Mouse (Mus musculus): ENCODE results near the gene Cct3. TPM values are rescaled to one million over a fixed set of nuclear protein-coding genes. Genes with fewer than 3 reads are reported as not detected.
A peak's percentile ranks its signal among the peaks of the same experiment; 100 is the strongest.
"Not testable (repeated sequence)": the region's sequence is repeated elsewhere in the genome, so short reads cannot be mapped to it uniquely, and the experiment has no call there.

Cct3 gene
- polyA plus RNA-seq, 1 experiment from 2014 or later, result 600 TPM

DNA sequence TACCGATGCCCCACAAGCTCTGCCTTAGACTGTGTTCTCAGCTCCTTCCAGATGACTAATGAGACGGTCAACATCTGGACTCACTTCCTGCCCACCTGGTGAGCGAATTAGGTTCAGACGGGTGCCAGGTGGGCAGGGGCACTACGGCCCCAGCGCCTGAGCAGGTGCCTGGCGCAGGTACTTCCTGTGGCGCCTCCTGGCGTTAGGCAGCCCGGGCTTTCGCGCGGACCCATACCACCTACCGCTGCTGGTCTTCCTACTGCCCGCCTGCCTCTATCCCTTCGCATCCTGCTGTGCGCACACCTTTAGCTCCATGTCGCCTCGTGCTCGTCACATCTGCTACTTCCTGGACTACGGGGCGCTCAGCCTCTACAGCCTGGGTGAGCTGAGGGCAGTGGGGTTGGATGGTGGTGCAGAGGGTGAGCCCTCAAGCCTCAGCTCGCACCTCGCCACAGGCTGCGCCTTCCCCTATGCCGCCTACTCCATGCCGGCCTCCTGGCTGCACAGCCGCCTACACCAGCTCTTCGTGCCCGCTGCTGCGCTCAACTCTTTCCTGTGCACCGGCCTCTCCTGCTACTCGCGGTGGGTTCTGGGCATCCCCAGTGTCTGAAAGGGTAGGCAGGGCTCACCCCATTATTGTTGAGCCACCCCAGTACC lies 68.9 kb downstream of the Cct3 start:
- peaks cover 25% of the 10 kb centered on the region for H3K27me3 ChIP-seq
- no peak overlapping the region; the same call in 1 of the 2 replicates for H3K4me2 ChIP-seq (replicated peaks)
- H3K36me3 ChIP-seq, result peaks cover 17% of the 10 kb centered on the region
- 37% methylated on average over 34 of the region's 34 CpGs for WGBS
- H3K9me3 ChIP-seq, result peaks cover 8% of the 10 kb centered on the region; the same call in 1 of the 2 replicates
- ATAC-seq (ENCODE audit: insufficient number of reproducible peaks, insufficient read depth, low FRiP score, low TSS enrichment), result no peak; the same call in 1 of the 2 replicates
- H3K27ac ChIP-seq, result no peak overlapping the region
- H3K9ac ChIP-seq, result no peak overlapping the region
- H3K4me3 ChIP-seq, result no peak overlapping the region
- no peaks in the 10 kb centered on the region for H3K4me1 ChIP-seq

DNA sequence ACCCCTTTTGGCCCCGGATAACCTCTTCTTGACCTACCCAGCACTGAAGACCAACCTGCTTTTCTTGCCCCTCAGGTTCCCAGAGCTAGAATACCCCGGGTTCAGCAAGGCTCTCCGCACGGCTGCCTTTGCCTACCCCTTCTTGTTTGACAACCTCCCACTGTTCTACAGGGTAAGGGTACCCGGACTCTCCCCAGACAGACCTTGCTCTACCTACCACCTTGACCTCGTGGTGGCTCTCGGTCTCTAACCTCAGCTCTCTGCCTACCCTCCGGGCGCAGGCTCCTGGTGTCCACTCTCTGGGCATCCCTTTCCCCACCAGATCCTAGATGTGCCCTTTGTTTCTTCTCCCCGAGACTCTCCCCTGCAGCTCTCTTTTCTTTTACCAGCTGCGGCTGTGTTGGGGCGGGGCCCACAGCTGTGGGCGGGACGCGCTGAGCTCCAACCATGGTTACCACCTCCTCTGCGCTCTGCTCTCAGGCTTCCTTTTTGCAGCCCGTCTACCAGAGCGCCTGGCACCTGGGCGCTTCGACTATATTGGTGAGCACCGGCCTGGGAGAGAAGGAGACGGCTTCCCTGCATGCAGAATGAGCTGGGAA lies 70.0 kb downstream of the Cct3 start:
- H3K9ac ChIP-seq, H3K27ac ChIP-seq, H3K36me3 ChIP-seq, H3K4me1 ChIP-seq, H3K9me3 ChIP-seq: not testable (repeated sequence)
- H3K4me2 ChIP-seq (replicated peaks), result peak overlapping the region; percentile 40
- peaks cover 25% of the 10 kb centered on the region for H3K27me3 ChIP-seq
- H3K4me3 ChIP-seq, result peak overlapping the region; percentile 24; the same call in 1 of the 2 replicates
- WGBS, result 5% methylated on average over 22 of the region's 22 CpGs
- ATAC-seq (ENCODE audit: insufficient number of reproducible peaks, insufficient read depth, low FRiP score, low TSS enrichment), result peak; percentile 76

DNA sequence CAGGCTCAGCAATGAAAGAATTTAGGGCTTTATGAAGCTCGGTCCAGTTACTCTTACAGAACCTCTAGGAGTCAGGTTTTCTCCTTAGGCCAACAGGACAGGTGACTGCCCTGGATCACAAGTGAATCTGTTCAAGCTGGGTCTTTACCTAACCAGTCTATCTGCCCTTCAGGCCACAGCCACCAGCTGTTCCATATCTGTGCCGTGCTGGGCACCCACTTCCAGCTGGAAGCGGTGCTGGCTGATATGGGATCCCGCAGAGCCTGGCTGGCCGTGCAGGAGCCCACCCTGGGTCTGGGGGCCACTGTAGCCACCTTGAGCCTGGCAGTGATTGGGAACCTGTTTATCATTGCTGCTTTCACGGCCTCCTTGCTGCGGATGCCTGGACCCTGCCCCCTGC lies 70.6 kb downstream of the Cct3 start:
- not testable (repeated sequence) for H3K4me2 ChIP-seq (replicated peaks); H3K27ac ChIP-seq; H3K9ac ChIP-seq; H3K9me3 ChIP-seq; H3K4me3 ChIP-seq; H3K36me3 ChIP-seq; H3K4me1 ChIP-seq
- 43% methylated on average over 3 of the region's 7 CpGs for WGBS
- ATAC-seq (ENCODE audit: insufficient number of reproducible peaks, insufficient read depth, low FRiP score, low TSS enrichment), result 0 out of 2 replicates have a peak, but pooled peaks have one; percentile 12
- peaks cover 25% of the 10 kb centered on the region for H3K27me3 ChIP-seq

DNA sequence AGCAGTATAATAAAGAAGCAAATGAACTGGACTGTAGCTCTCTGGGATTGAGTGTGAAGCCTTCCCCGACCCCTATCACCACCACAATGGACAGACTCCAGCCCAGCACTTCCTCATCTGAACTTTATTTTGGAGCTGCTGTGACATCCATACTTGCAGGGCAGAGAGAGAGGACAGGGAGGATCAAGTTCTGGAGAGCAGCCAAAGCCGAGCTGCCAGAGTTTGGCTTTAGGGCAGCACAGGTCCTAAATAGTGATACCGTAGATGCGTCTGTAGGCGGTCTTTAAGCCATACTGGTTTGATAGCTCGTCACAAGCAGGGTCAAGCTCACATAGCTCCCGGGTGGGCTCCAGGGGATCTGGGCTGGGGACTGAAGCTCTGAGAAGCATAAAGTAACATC lies 71.6 kb downstream of the Cct3 start:
- H3K27ac ChIP-seq; ATAC-seq (ENCODE audit: insufficient number of reproducible peaks, insufficient read depth, low FRiP score, low TSS enrichment); H3K9ac ChIP-seq; H3K9me3 ChIP-seq; H3K4me1 ChIP-seq; H3K36me3 ChIP-seq; H3K4me3 ChIP-seq; H3K4me2 ChIP-seq (replicated peaks): not testable (repeated sequence)
- H3K27me3 ChIP-seq, result peaks cover 25% of the 10 kb centered on the region
- WGBS, result 85% methylated on average over 7 of the region's 7 CpGs

Other genes with a start within 250 kb of the Cct3 start
- gene Naxe, start 238.6 kb upstream of the Cct3 start, polyA plus RNA-seq (2016; fragmentation: Nextera tagmentation; extraction: Ambion mirVana), result 183 and 187 TPM in 2 replicates
- 0.32 and 0.46 TPM in 2 replicates for gene Ttc24, start 218.8 kb upstream of the Cct3 start, polyA plus RNA-seq (2016; fragmentation: Nextera tagmentation; extraction: Ambion mirVana)
- gene Iqgap3, start 215.1 kb upstream of the Cct3 start, polyA plus RNA-seq (2016; fragmentation: Nextera tagmentation; extraction: Ambion mirVana), result 24.4 and 25.8 TPM in 2 replicates
- gene Mef2d, start 154.7 kb upstream of the Cct3 start, polyA plus RNA-seq (2016; fragmentation: Nextera tagmentation; extraction: Ambion mirVana), result 16.9 and 17.7 TPM in 2 replicates
- gene Rhbg, start 42.4 kb upstream of the Cct3 start, polyA plus RNA-seq (2016; fragmentation: Nextera tagmentation; extraction: Ambion mirVana), result 0.64 and 1.3 TPM in 2 replicates
- gene Gm38392, start 9.9 kb upstream of the Cct3 start, polyA plus RNA-seq (2016; fragmentation: Nextera tagmentation; extraction: Ambion mirVana), result not detected in 2 replicates
- 16.1 and 16.9 TPM in 2 replicates for gene Tsacc, start 117 bp upstream of the Cct3 start, polyA plus RNA-seq (2016; fragmentation: Nextera tagmentation; extraction: Ambion mirVana)
- gene Glmp, start 27.9 kb downstream of the Cct3 start, polyA plus RNA-seq (2016; fragmentation: Nextera tagmentation; extraction: Ambion mirVana), result 169 and 174 TPM in 2 replicates
- gene Tmem79, start 39.0 kb downstream of the Cct3 start, polyA plus RNA-seq (2016; fragmentation: Nextera tagmentation; extraction: Ambion mirVana), result 4.5 and 4.8 TPM in 2 replicates
- gene Smg5, start 39.1 kb downstream of the Cct3 start, polyA plus RNA-seq (2016; fragmentation: Nextera tagmentation; extraction: Ambion mirVana), result 65.1 and 74.4 TPM in 2 replicates
- gene Paqr6, start 67.5 kb downstream of the Cct3 start, polyA plus RNA-seq (2016; fragmentation: Nextera tagmentation; extraction: Ambion mirVana), result 2.8 and 3.3 TPM in 2 replicates
- 0.17 TPM in 1 of 2 replicates, not detected in the other for gene Bglap3, start 75.6 kb downstream of the Cct3 start, polyA plus RNA-seq (2016; fragmentation: Nextera tagmentation; extraction: Ambion mirVana)
- not detected in 2 replicates for gene Bglap2, start 81.6 kb downstream of the Cct3 start, polyA plus RNA-seq (2016; fragmentation: Nextera tagmentation; extraction: Ambion mirVana)
- not detected in 2 replicates for gene Bglap, start 87.3 kb downstream of the Cct3 start, polyA plus RNA-seq (2016; fragmentation: Nextera tagmentation; extraction: Ambion mirVana)
- gene Pmf1, start 113.2 kb downstream of the Cct3 start, polyA plus RNA-seq (2016; fragmentation: Nextera tagmentation; extraction: Ambion mirVana), result 130 and 133 TPM in 2 replicates
- 17.0 and 17.3 TPM in 2 replicates for gene Slc25a44, start 128.0 kb downstream of the Cct3 start, polyA plus RNA-seq (2016; fragmentation: Nextera tagmentation; extraction: Ambion mirVana)
- gene Sema4a, start 164.1 kb downstream of the Cct3 start, polyA plus RNA-seq (2016; fragmentation: Nextera tagmentation; extraction: Ambion mirVana), result 7.5 and 9.0 TPM in 2 replicates
- gene Lmna, start 212.8 kb downstream of the Cct3 start, polyA plus RNA-seq (2016; fragmentation: Nextera tagmentation; extraction: Ambion mirVana), result 109 and 113 TPM in 2 replicates
- gene Mex3a, start 235.3 kb downstream of the Cct3 start, polyA plus RNA-seq (2016; fragmentation: Nextera tagmentation; extraction: Ambion mirVana), result 36.3 and 37.7 TPM in 2 replicates

All from embryonic facial prominence, embryonic 12.5 days (tissue).